Mouse (Mus musculus) MEL (cell line): ENCODE measurements around the gene Rpl31. TPM values are rescaled to one million over a fixed set of nuclear protein-coding genes. Genes with fewer than 3 reads are reported as not detected.

Experiments
- DNase-seq: peaks from one replicate; pipeline ENCODE4 v3.0.0; 2011; ENCODE audit warnings: low read depth, low spot score
- H3K27ac ChIP-seq: 2 replicates; pipeline ENCODE4 v1.5.1; 2012; ENCODE audit warnings: low read depth, mild to moderate bottlenecking, control low read depth, low read length, moderate library complexity; ENCODE audit not compliant: control insufficient read depth
- H3K27me3 ChIP-seq, 2 experiments: fragments of 150-350 bp in 1 of 2; sonication (generic) in 1 of 2; 2 replicates each; pipeline ENCODE4 v1.6.1; 2012; ENCODE audit warnings: low read length in 2 of 2, mild to moderate bottlenecking in 2 of 2, improper control_type of control experiment in 1 of 2, moderate library complexity in 1 of 2; ENCODE audit not compliant: insufficient read depth in 2 of 2, control insufficient read depth in 1 of 2
- H3K36me3 ChIP-seq, 2 experiments: 2 replicates each; pipeline ENCODE4 v1.6.1; 2012 to 2014; ENCODE audit warnings: low read length in 2 of 2, improper control_type of control experiment in 1 of 2, inconsistent platforms in 1 of 2, mild to moderate bottlenecking in 1 of 2; ENCODE audit not compliant: insufficient read depth in 2 of 2, control insufficient read depth in 1 of 2
- H3K4me1 ChIP-seq, 2 experiments: fragments of 150-350 bp in 1 of 2; sonication (generic) in 1 of 2; 2 replicates each; pipeline ENCODE4 v1.6.1; 2012; ENCODE audit warnings: low read length in 2 of 2, improper control_type of control experiment in 1 of 2, mild to moderate bottlenecking in 1 of 2; ENCODE audit not compliant: insufficient read depth in 2 of 2, control insufficient read depth in 1 of 2
- H3K4me3 ChIP-seq, 2 experiments: fragments of 150-350 bp in 1 of 2; sonication (generic) in 1 of 2; 2 replicates each; pipeline ENCODE4 v1.5.1; 2012; ENCODE audit warnings: low read depth in 2 of 2, low read length in 2 of 2, mild to moderate bottlenecking in 2 of 2, moderate library complexity in 2 of 2, control low read depth in 1 of 2, improper control_type of control experiment in 1 of 2; ENCODE audit not compliant: control insufficient read depth in 1 of 2, insufficient read depth in 1 of 2
- H3K79me2 ChIP-seq: 2 replicates; pipeline ENCODE4 v1.6.1; 2012; ENCODE audit warnings: mild to moderate bottlenecking, low read length, moderate library complexity; ENCODE audit not compliant: control insufficient read depth, poor library complexity, insufficient read depth
- H3K9ac ChIP-seq: 2 replicates; pipeline ENCODE4 v1.6.1; 2012; ENCODE audit warnings: low read depth, mild to moderate bottlenecking, control low read depth, low read length, moderate library complexity; ENCODE audit not compliant: control insufficient read depth, poor library complexity, severe bottlenecking
- H3K9me3 ChIP-seq: fragments of 150-350 bp; sonication (generic); replicated peaks from 2 replicates; pipeline ENCODE4 v1.6.1; 2012; ENCODE audit warnings: mild to moderate bottlenecking, low read length, improper control_type of control experiment, moderate library complexity; ENCODE audit not compliant: insufficient read depth
- BHLHE40 ChIP-seq: IDR thresholded peaks from 2 replicates; pipeline ENCODE4 v1.6.1; 2012; ENCODE audit warnings: low read depth, mild to moderate bottlenecking, inconsistent platforms, low read length, improper control_type of control experiment, borderline replicate concordance
- CHD1 ChIP-seq: IDR thresholded peaks from 2 replicates; pipeline ENCODE4 v1.6.1; 2012; ENCODE audit warnings: low read depth, mild to moderate bottlenecking, inconsistent platforms, low read length, improper control_type of control experiment
- CTCF ChIP-seq, 3 experiments: IDR thresholded peaks in 2 of 3; conservative IDR thresholded peaks in 1 of 3; 2 replicates each; pipeline ENCODE4 v1.5.1; 2011 to 2012; ENCODE audit warnings: low read length in 3 of 3, low read depth in 2 of 3, mild to moderate bottlenecking in 2 of 3, improper control_type of control experiment in 1 of 3, inconsistent platforms in 1 of 3, mixed read lengths in 1 of 3, moderate library complexity in 1 of 3; ENCODE audit not compliant: control insufficient read depth in 1 of 3, insufficient read depth in 1 of 3, poor library complexity in 1 of 3, severe bottlenecking in 1 of 3
- ELF1 ChIP-seq: IDR thresholded peaks from 2 replicates; pipeline ENCODE4 v1.6.1; 2014; ENCODE audit warnings: low read depth, mild to moderate bottlenecking, inconsistent platforms, low read length, improper control_type of control experiment, moderate library complexity
- ETS1 ChIP-seq: IDR thresholded peaks from 2 replicates; pipeline ENCODE4 v1.6.1; 2012; ENCODE audit warnings: low read depth, mild to moderate bottlenecking, inconsistent platforms, low read length, improper control_type of control experiment, moderate library complexity
- MAZ ChIP-seq: IDR thresholded peaks from 2 replicates; pipeline ENCODE4 v1.6.1; 2012; ENCODE audit warnings: low read depth, mild to moderate bottlenecking, inconsistent platforms, low read length, improper control_type of control experiment
- MXI1 ChIP-seq: IDR thresholded peaks from 2 replicates; pipeline ENCODE4 v1.6.1; 2011; ENCODE audit warnings: mild to moderate bottlenecking, low read depth, low read length, improper control_type of control experiment
- NELFE ChIP-seq: IDR thresholded peaks from 2 replicates; pipeline ENCODE4 v1.6.1; 2011; ENCODE audit warnings: low read depth, low read length, improper control_type of control experiment
- NRF1 ChIP-seq: IDR thresholded peaks from 2 replicates; pipeline ENCODE4 v1.6.1; 2014; ENCODE audit warnings: low read depth, mild to moderate bottlenecking, inconsistent platforms, low read length, improper control_type of control experiment, moderate library complexity; ENCODE audit not compliant: poor library complexity, insufficient read depth, severe bottlenecking
- POLR2AphosphoS5 ChIP-seq: IDR thresholded peaks from 2 replicates; pipeline ENCODE4 v1.6.1; 2012; ENCODE audit warnings: low read depth, borderline replicate concordance, mild to moderate bottlenecking, inconsistent platforms, low read length, moderate library complexity, mixed read lengths
- RAD21 ChIP-seq: IDR thresholded peaks from 2 replicates; pipeline ENCODE4 v1.6.1; 2011; ENCODE audit warnings: mild to moderate bottlenecking, low read depth, low read length, improper control_type of control experiment
- SIN3A ChIP-seq: IDR thresholded peaks from 2 replicates; pipeline ENCODE4 v1.6.1; 2012; ENCODE audit warnings: low read length, improper control_type of control experiment, inconsistent platforms
- SMC3 ChIP-seq: IDR thresholded peaks from 2 replicates; pipeline ENCODE4 v1.6.1; 2011; ENCODE audit warnings: low read depth, low read length, improper control_type of control experiment
- TAL1 ChIP-seq: IDR thresholded peaks from 2 replicates; pipeline ENCODE4 v1.6.1; 2012; ENCODE audit warnings: mild to moderate bottlenecking, inconsistent platforms, low read length, moderate library complexity, mixed read lengths
- TBP ChIP-seq: IDR thresholded peaks from 2 replicates; pipeline ENCODE4 v1.8.0; 2011; ENCODE audit warnings: low read depth, low read length, improper control_type of control experiment
- ZC3H11A ChIP-seq: IDR thresholded peaks from 2 replicates; pipeline ENCODE4 v1.6.1; 2012; ENCODE audit warnings: low read depth, mild to moderate bottlenecking, inconsistent platforms, low read length, improper control_type of control experiment
- ZKSCAN1 ChIP-seq: IDR thresholded peaks from 2 replicates; pipeline ENCODE4 v1.6.1; 2012; ENCODE audit warnings: low read depth, mild to moderate bottlenecking, inconsistent platforms, low read length, improper control_type of control experiment, moderate library complexity
- polyA plus RNA-seq, 2 experiments: library from polyadenylated mRNA; stranded (reverse) in 1 of 2; unstranded in 1 of 2; fragments of >175 nt in 1 of 2; fragments of >200 nt in 1 of 2; gene quantifications; 2 replicates each; pipeline versions ENCODE4 v1.2.1 to v1.2.4; 2012; ENCODE audit warnings: low replicate concordance in 2 of 2, low read depth in 1 of 2; ENCODE audit not compliant: insufficient read length in 2 of 2, insufficient read depth in 1 of 2, missing spikeins in 1 of 2
- total RNA-seq: library from RNA; depleted of rRNA; stranded (reverse); fragments of 300-350 nt; gene quantifications from 2 replicates; pipeline ENCODE4 v1.2.3, GENCODE M21; 2012

Gene Rpl31
- total and polyA plus RNA-seq, 3 experiments, result 848 to 2,111 TPM; not detected in 1

GRCm38 (mm10) chr1:39410085-39410821, 42.6 kb downstream of the Rpl31 start:
- peaks cover 5 to 6% of the 10 kb centered on the region in 2 experiments for H3K4me1 ChIP-seq
- H3K27ac ChIP-seq, result no peak overlapping the region
- no peak overlapping the region for H3K4me3 ChIP-seq
- no peaks in the 10 kb centered on the region for H3K27me3 ChIP-seq
- no peak overlapping the region for H3K9ac ChIP-seq
- peaks cover 0 to 3% of the 10 kb centered on the region in 2 experiments; a peak in 1 of 4 replicates for H3K36me3 ChIP-seq
- no peak for DNase-seq
- H3K9me3 ChIP-seq, result no peaks in the 10 kb centered on the region
- no peak for TF ChIP-seq BHLHE40
- TF ChIP-seq MXI1, result no peak
- TF ChIP-seq ETS1, result no peak
- TF ChIP-seq POLR2AphosphoS5, result no peak
- TF ChIP-seq ELF1, result no peak
- TF ChIP-seq SIN3A, result no peak
- TF ChIP-seq TBP, result no peak
- H3K79me2 ChIP-seq, result no peaks in the 10 kb centered on the region

DNA sequence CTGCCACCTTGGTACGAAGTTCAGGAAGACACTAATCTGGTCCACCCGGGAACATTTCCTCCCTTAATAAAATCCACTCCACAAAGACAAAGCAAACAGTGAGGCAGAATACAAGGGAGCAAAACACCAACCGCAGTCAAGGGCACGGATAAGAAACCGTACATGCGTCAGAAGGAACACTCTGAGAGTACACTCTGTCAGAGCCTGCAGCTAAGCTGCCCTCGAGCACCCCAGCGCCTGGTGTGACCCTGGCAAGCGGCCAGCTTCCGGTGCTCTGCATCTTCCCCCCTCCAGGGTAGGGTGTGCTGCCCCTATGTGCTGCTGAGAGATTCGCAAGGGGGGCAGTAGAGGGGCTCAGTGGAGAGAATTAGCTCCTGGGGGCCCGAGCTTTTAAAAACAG, 50.2 kb downstream of the Rpl31 start:
- no peak overlapping the region for H3K9ac ChIP-seq
- 0 out of 2 replicates have a peak, but pooled peaks have one; percentile 31 for TF ChIP-seq MAZ
- TF ChIP-seq CHD1, result no peak
- H3K9me3 ChIP-seq, result no peaks in the 10 kb centered on the region
- H3K4me1 ChIP-seq, result peaks cover 0 to 3% of the 10 kb centered on the region in 2 experiments; a peak in 1 of 4 replicates
- H3K27ac ChIP-seq, result no peak overlapping the region
- H3K4me3 ChIP-seq, result no peak overlapping the region
- no peaks in the 10 kb centered on the region for H3K27me3 ChIP-seq
- H3K36me3 ChIP-seq, result peaks cover 0 to 2% of the 10 kb centered on the region in 2 experiments; a peak in 2 of 4 replicates
- peak; percentile 44 for DNase-seq
- H3K79me2 ChIP-seq, result no peaks in the 10 kb centered on the region

DNA sequence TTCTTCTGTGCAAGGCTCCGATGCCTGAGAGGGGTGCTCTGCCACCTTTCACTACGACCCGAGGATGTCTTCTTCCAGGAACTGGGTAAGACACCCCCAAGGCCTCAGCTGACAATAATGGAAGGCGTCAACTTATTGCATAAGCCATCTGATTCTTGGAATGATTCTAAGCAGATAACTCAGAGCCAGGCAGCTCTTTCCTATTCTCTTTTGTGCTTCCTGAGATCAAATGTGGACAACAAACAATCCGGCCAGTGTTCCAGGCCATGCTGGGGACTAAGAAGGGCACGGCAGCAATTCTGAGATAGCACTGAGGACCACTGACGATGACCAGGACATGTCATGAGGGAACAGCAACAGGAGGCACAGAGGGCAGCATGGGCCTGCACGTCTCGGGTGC, 51.2 kb downstream of the Rpl31 start:
- no peak overlapping the region for H3K4me3 ChIP-seq

More for the DNA sequence above, 51.2 kb downstream of the Rpl31 start:
- H3K27me3 ChIP-seq, result no peaks in the 10 kb centered on the region
- no peak overlapping the region for H3K9ac ChIP-seq
- H3K36me3 ChIP-seq, result peaks cover 0 to 2% of the 10 kb centered on the region in 2 experiments; a peak in 2 of 4 replicates
- H3K9me3 ChIP-seq, result no peaks in the 10 kb centered on the region
- TF ChIP-seq SMC3 (no peak), POLR2AphosphoS5 (no peak), CTCF (IDR thresholded peaks at IDR 0.05 in 2 of 3, conservative IDR thresholded peaks at IDR 0.05 in 1 of 3; ENCODE audit: control insufficient read depth in 1 of 3, insufficient read depth in 1 of 3, low read depth in 2 of 3, low read length in 3 of 3, poor library complexity in 1 of 3, severe bottlenecking in 1 of 3) (no peak), NRF1 (no peak), ZC3H11A (no peak), CHD1 (no peak), MXI1 (no peak), NELFE (no peak), RAD21 (no peak), TAL1 (no peak), ZKSCAN1 (no peak), SIN3A (no peak)
- H3K27ac ChIP-seq, result no peak overlapping the region
- DNase-seq, result no peak
- peaks cover 0 to 3% of the 10 kb centered on the region in 2 experiments; a peak in 1 of 4 replicates for H3K4me1 ChIP-seq
- no peaks in the 10 kb centered on the region for H3K79me2 ChIP-seq
